Mouse (Mus musculus): ENCODE measurements around the gene Hist1h4f. TPM values are rescaled to one million over a fixed set of nuclear protein-coding genes. Genes with fewer than 3 reads are reported as not detected.
A peak's percentile ranks its signal among the peaks of the same experiment; 100 is the strongest.
"Not testable (repeated sequence)": the region's sequence is repeated elsewhere in the genome, so short reads cannot be mapped to it uniquely, and the experiment has no call there.

Hist1h4f gene
- polyA plus RNA-seq, 1 experiment from 2014 or later, result 2.2 TPM

DNA sequence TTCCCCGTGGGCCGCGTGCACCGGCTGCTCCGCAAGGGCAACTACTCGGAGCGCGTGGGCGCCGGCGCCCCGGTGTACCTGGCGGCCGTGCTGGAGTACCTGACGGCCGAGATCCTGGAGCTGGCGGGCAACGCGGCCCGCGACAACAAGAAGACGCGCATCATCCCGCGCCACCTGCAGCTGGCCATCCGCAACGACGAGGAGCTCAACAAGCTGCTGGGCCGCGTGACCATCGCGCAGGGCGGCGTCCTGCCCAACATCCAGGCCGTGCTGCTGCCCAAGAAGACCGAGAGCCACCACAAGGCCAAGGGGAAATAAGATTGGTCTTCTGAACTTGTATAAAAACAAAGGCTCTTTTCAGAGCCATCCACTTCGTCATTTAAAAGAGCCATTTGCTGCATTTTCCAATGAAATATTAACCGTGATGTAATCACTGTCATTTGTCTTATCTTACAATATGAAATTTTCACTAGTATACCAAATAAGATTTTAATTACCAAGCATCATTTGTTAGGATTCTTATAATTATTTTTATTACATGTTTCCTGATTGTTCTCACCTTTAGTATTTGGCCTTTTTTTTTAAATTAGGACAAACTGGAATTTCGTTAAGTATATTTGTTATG is 23.2 kb upstream of the Hist1h4f start:
- not testable (repeated sequence) for H3K9me3 ChIP-seq (replicated peaks); H3K27me3 ChIP-seq; ATAC-seq; H3K36me3 ChIP-seq (ENCODE audit: poor library complexity, severe bottlenecking)
- peak overlapping the region; percentile 75 for H3K4me2 ChIP-seq
- 0% methylated on average over 12 of the region's 39 CpGs for WGBS
- H3K4me1 ChIP-seq, result peaks cover 37% of the 10 kb centered on the region
- peak overlapping the region; percentile 97 for H3K27ac ChIP-seq
- peak overlapping the region; percentile 51 for H3K4me3 ChIP-seq
- peak overlapping the region; percentile 65 for H3K9ac ChIP-seq

DNA sequence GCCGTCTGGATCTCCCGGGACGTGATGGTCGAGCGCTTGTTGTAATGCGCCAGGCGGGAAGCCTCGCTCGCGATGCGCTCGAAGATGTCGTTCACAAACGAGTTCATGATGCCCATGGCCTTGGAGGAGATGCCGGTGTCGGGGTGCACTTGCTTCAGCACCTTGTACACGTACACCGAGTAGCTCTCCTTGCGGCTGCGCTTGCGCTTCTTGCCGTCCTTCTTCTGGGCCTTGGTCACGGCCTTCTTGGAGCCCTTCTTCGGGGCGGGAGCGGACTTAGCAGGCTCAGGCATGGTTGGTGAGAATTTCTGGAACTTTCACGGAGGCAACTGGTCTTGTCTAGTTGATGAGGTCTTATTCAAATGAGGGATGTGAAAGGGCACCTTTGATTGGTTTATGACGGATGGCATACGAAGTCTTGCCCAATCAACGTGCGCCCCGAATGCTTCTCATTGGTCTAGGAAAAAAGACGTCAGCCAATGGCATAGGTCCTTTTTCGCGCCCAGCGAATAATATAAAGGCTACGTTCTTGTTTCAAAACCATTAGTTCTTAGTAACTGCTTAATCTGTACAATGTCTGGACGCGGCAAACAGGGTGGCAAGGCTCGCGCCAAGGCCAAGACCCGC is 22.6 kb upstream of the Hist1h4f start, which contains the start of the genes Hist1h2bf and Hist1h2ad:
Hist1h2bf (minus strand) TSS at position 299 of the 627 bp plus-strand sequence.
Hist1h2ad (plus strand) TSS at position 484 of the 627 bp plus-strand sequence.
- not testable (repeated sequence) for H3K27me3 ChIP-seq; H3K9me3 ChIP-seq (replicated peaks); H3K36me3 ChIP-seq (ENCODE audit: poor library complexity, severe bottlenecking)
- peak; percentile 93 for ATAC-seq
- peak within 1 kb of the TSS; percentile 97 for H3K27ac ChIP-seq
- WGBS, result under 1% methylated on average over 25 of the region's 42 CpGs
- peak within 1 kb of the TSS; percentile 75 for H3K4me2 ChIP-seq
- peak within 1 kb of the TSS; percentile 51 for H3K4me3 ChIP-seq
- peaks cover 37% of the 10 kb centered on the region for H3K4me1 ChIP-seq
- peak within 1 kb of the TSS; percentile 86 for H3K9ac ChIP-seq

- 8% methylated on average over 20 of the region's 20 CpGs for WGBS
- Histone ChIP-seq H3K9ac (peak overlapping the region; percentile 86), H3K27ac (peak overlapping the region; percentile 97), H3K4me1 (peaks cover 37% of the 10 kb centered on the region), H3K4me2 (peak overlapping the region; percentile 75), H3K4me3 (peak overlapping the region; percentile 51)
- not testable (repeated sequence) for H3K27me3 ChIP-seq; H3K9me3 ChIP-seq (replicated peaks); H3K36me3 ChIP-seq (ENCODE audit: poor library complexity, severe bottlenecking); ATAC-seq
These were observed 21.8 kb upstream of the Hist1h4f start for GRCm38 (mm10) chr13:23573034-23573897.

GRCm38 (mm10) chr13:23572218-23573033 is 21.0 kb upstream of the Hist1h4f start:
- no peaks in the 10 kb centered on the region for H3K36me3 ChIP-seq (ENCODE audit: poor library complexity, severe bottlenecking)
- H3K4me3 ChIP-seq, result peak overlapping the region; percentile 51
- no peaks in the 10 kb centered on the region for H3K27me3 ChIP-seq
- peaks cover 37% of the 10 kb centered on the region for H3K4me1 ChIP-seq
- peak overlapping the region; percentile 86 for H3K9ac ChIP-seq
- 36% methylated on average over 2 of the region's 2 CpGs for whole genome bisulfite sequencing
- peak overlapping the region; percentile 75 for H3K4me2 ChIP-seq
- ATAC-seq, result no peak
- no peaks in the 10 kb centered on the region for H3K9me3 ChIP-seq (replicated peaks)
- peak overlapping the region; percentile 97 for H3K27ac ChIP-seq

GRCm38 (mm10) chr13:23571504-23572217 is 20.2 kb upstream of the Hist1h4f start:
- WGBS, result under 1% methylated on average over 12 of the region's 34 CpGs
- not testable (repeated sequence) for ATAC-seq

GRCm38 (mm10) chr13:23571022-23571503 is 19.6 kb upstream of the Hist1h4f start, which contains the start of the genes Hist1h2ae and Hist1h2bg:
Hist1h2ae (minus strand) TSS chr13:23571220.
Hist1h2bg (plus strand) TSS chr13:23571396.
- peak; percentile 90 for ATAC-seq

More at GRCm38 (mm10) chr13:23571504-23572217, 20.2 kb upstream of the Hist1h4f start:
- H3K4me1 ChIP-seq, result peaks cover 29% of the 10 kb centered on the region
- H3K4me3 ChIP-seq, result peak overlapping the region; percentile 51
- peak overlapping the region; percentile 97 for H3K27ac ChIP-seq
- H3K36me3 ChIP-seq (ENCODE audit: poor library complexity, severe bottlenecking); H3K27me3 ChIP-seq; H3K9me3 ChIP-seq (replicated peaks): not testable (repeated sequence)
- H3K9ac ChIP-seq, result peak overlapping the region; percentile 86
- H3K4me2 ChIP-seq, result peak overlapping the region; percentile 75

DNA sequence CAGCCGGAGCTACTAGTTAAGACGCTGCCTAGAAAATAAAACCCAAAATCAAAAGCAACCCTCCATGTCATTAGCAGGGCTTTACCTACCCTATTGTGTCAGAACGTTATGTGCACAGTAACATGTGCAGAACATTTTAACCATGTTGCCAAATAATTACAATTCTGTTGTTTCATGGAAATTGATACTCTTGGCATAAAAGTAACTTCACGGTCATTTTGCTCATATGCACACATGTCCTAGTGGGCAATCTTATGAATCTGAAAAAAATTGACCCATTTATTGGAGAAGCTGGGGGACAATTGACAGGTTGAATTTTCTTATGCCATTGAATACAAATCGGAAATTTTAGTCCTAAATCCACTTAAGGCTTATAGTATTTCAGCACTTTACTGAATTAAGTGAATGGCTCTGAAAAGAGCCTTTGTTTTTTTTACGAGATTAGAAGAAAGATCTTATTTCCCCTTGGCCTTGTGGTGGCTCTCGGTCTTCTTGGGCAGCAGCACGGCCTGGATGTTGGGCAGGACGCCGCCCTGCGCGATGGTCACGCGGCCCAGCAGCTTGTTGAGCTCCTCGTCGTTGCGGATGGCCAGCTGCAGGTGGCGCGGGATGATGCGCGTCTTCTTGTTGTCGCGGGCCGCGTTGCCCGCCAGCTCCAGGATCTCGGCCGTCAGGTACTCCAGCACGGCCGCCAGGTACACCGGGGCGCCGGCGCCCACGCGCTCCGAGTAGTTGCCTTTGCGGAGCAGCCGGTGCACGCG is 19.0 kb upstream of the Hist1h4f start:
- not testable (repeated sequence) for ATAC-seq
- 1% methylated on average over 26 of the region's 41 CpGs for WGBS

More at GRCm38 (mm10) chr13:23571022-23571503, 19.6 kb upstream of the Hist1h4f start, which contains the start of the genes Hist1h2ae and Hist1h2bg:
- under 1% methylated on average over 18 of the region's 18 CpGs for WGBS
- peak within 1 kb of the TSS; percentile 86 for H3K9ac ChIP-seq
- H3K4me3 ChIP-seq, result peak within 1 kb of the TSS; percentile 51
- H3K4me1 ChIP-seq, result peaks cover 23% of the 10 kb centered on the region
- H3K36me3 ChIP-seq (ENCODE audit: poor library complexity, severe bottlenecking), result no peaks in the 10 kb centered on the region
- H3K4me2 ChIP-seq, result peak within 1 kb of the TSS; percentile 75
- H3K27ac ChIP-seq, result peak within 1 kb of the TSS; percentile 97
- H3K9me3 ChIP-seq (replicated peaks), result no peaks in the 10 kb centered on the region
- no peaks in the 10 kb centered on the region for H3K27me3 ChIP-seq

DNA sequence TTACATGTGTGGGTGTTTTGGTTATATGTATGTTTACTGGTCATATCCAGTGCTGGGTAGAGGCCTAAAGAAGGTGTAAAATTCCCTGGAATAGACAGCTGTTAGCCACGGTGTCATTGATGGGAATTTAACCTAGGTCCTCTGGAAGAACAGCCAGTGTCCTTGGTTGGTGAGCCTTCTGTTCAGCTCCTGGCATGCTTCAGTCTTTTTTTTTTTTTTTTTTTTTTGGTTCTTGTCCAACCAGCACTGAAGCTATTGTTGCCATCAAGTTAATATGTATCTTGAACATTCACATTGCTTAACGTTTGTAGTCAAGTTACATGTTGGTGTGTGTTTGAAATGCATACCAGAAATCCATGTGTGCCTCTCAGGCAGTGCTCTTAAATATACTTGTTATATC is 13.0 kb upstream of the Hist1h4f start:
- no peak for ATAC-seq
- Histone ChIP-seq H3K4me1 (peaks cover 3% of the 10 kb centered on the region; the same call in 1 of the 2 replicates), H3K27ac (no peak overlapping the region), H3K4me3 (no peak overlapping the region), H3K9ac (no peak overlapping the region), H3K27me3 (no peaks in the 10 kb centered on the region), H3K9me3 (replicated peaks) (no peaks in the 10 kb centered on the region), H3K4me2 (no peak overlapping the region), H3K36me3 (ENCODE audit: poor library complexity, severe bottlenecking) (no peaks in the 10 kb centered on the region)
- WGBS, result 88% methylated on average over 2 of the region's 2 CpGs

More for the DNA sequence above, 19.0 kb upstream of the Hist1h4f start:
- peak overlapping the region; percentile 65 for H3K9ac ChIP-seq
- not testable (repeated sequence) for H3K9me3 ChIP-seq (replicated peaks); H3K27me3 ChIP-seq; H3K36me3 ChIP-seq (ENCODE audit: poor library complexity, severe bottlenecking)
- peak overlapping the region; percentile 97 for H3K27ac ChIP-seq
- H3K4me1 ChIP-seq, result peaks cover 22% of the 10 kb centered on the region
- peak overlapping the region; percentile 75 for H3K4me2 ChIP-seq
- H3K4me3 ChIP-seq, result peak overlapping the region; percentile 51

- Histone ChIP-seq H3K27ac (peak overlapping the region; percentile 98), H3K4me3 (peak overlapping the region; percentile 46), H3K27me3 (no peaks in the 10 kb centered on the region), H3K9ac (peak overlapping the region; percentile 63), H3K9me3 (replicated peaks) (no peaks in the 10 kb centered on the region), H3K4me2 (peak overlapping the region; percentile 70), H3K36me3 (ENCODE audit: poor library complexity, severe bottlenecking) (no peaks in the 10 kb centered on the region), H3K4me1 (peaks cover 3% of the 10 kb centered on the region; the same call in 1 of the 2 replicates)
- ATAC-seq, result peak; percentile 50
- WGBS, result 2% methylated on average over 18 of the region's 18 CpGs
These were observed 11.4 kb upstream of the Hist1h4f start for GRCm38 (mm10) chr13:23562699-23563462.

All from forebrain, embryonic 13.5 days (tissue).